Mouse (Mus musculus): ENCODE data around the gene Lfng. TPM values are rescaled to one million over a fixed set of nuclear protein-coding genes. Genes with fewer than 3 reads are reported as not detected.

The Lfng gene
- polyA plus RNA-seq (2016; fragmentation: Nextera tagmentation; extraction: Ambion mirVana) = 11.7 and 14.9 TPM in 2 replicates

GRCm38 (mm10) chr5:140607001-140607835 is at the start of gene Lfng:
Lfng (plus strand) TSS chr5:140607320.
- under 1% methylated on average over 91 of the region's 91 CpGs for WGBS
- Histone ChIP-seq H3K27me3 (replicated peaks; ENCODE audit: low read depth, poor library complexity, severe bottlenecking) (peaks cover 82% of the 10 kb centered on the region), H3K4me1 (peaks cover 85% of the 10 kb centered on the region), H3K36me3 (replicated peaks) (peaks cover 4% of the 10 kb centered on the region; the same call in 1 of the 2 replicates), H3K9me3 (peaks cover 2% of the 10 kb centered on the region; the same call in 1 of the 2 replicates), H3K27ac (replicated peaks) (peak within 1 kb of the TSS; percentile 88), H3K4me3 (peak within 1 kb of the TSS; percentile 72)
- peak; percentile 92 for DNase-seq (ENCODE audit: low spot score)

DNA sequence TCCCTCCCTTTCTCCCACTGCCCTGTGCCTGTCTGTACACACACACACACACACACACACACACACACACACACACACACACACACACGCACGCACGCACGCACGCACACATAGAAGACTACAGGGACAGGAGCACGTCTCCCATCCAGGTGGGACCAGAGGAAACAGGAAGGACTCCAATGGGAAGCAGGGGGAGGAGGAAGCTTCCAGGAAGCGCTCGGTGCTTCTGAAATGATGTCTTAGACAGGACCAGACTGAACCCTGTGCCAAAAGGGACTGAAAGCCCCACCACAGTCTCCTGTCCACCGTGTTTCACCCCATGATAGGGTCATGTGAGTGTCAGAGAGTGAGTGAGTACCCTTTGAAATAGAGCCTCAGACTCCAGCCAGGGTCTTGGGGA is 44.5 kb upstream of the Lfng start:
- WGBS = 79% methylated on average over 9 of the region's 9 CpGs
- Histone ChIP-seq H3K4me3 (no peak overlapping the region), H3K27ac (replicated peaks) (no peak overlapping the region), H3K27me3 (replicated peaks; ENCODE audit: low read depth, poor library complexity, severe bottlenecking) (no peaks in the 10 kb centered on the region), H3K36me3 (replicated peaks) (no peaks in the 10 kb centered on the region), H3K4me1 (peaks cover 42% of the 10 kb centered on the region), H3K9me3 (no peaks in the 10 kb centered on the region)
- DNase-seq (ENCODE audit: low spot score) = no peak

DNA sequence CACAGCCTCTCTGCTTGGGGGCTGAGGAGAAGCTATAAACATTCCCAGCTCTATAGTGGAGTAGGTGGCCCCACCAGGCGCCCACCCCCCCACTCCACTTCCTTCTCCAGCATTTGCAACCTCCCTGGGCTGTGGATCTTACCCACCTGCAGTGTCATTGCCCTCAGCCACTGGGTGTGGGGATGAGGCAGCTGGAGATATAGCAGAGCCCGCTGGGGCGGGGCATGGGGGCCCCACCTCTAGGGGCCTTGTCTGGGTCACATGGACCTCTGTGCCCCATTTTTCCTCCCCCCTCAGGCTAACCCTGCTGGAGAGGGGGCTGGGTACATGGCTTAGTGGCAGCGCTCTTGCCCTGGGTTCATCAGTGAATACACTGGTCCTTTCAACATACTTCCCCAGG is 42.2 kb upstream of the Lfng start, which contains the start of gene Grifin:
Gene Grifin (minus strand): TSS at position 176 of the 400 bp plus-strand sequence.
- 81% methylated on average over 4 of the region's 4 CpGs for WGBS
- Histone ChIP-seq H3K4me3 (no peak within 1 kb of the TSS), H3K36me3 (replicated peaks) (no peaks in the 10 kb centered on the region), H3K27me3 (replicated peaks; ENCODE audit: low read depth, poor library complexity, severe bottlenecking) (no peaks in the 10 kb centered on the region), H3K27ac (replicated peaks) (peak within 1 kb of the TSS; percentile 76), H3K9me3 (no peaks in the 10 kb centered on the region), H3K4me1 (peaks cover 52% of the 10 kb centered on the region)
- DNase-seq (ENCODE audit: low spot score) = no peak

DNA sequence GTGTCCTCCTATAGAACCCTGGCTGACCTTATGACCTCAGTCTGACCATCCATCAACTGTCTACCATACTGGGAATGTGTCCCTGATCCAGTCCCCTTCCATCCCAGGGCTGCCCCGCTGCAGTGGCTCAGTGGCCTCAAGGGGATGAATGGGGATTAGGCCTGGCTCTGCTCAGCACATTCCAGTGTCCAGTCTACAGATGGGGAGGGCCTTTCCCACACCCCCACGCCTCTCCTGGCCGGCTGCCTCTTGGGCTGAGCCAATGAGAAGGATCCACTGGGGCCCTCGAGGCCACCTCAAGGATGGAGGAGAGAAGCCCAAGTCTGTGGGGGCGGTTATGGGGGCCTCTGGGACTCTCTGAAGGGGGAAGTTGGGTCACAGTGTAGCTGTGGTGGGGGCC is 41.7 kb upstream of the Lfng start:
- H3K4me1 ChIP-seq = peaks cover 52% of the 10 kb centered on the region
- no peaks in the 10 kb centered on the region for H3K36me3 ChIP-seq (replicated peaks)
- H3K4me3 ChIP-seq = no peak overlapping the region
- WGBS = 54% methylated on average over 5 of the region's 5 CpGs
- H3K27ac ChIP-seq (replicated peaks) = peak overlapping the region; percentile 76
- H3K9me3 ChIP-seq = no peaks in the 10 kb centered on the region
- no peak for DNase-seq (ENCODE audit: low spot score)
- H3K27me3 ChIP-seq (replicated peaks; ENCODE audit: low read depth, poor library complexity, severe bottlenecking) = no peaks in the 10 kb centered on the region

- Histone ChIP-seq H3K36me3 (replicated peaks) (no peaks in the 10 kb centered on the region), H3K27ac (replicated peaks) (peak overlapping the region; percentile 76), H3K4me3 (no peak overlapping the region), H3K9me3 (no peaks in the 10 kb centered on the region), H3K4me1 (peaks cover 52% of the 10 kb centered on the region), H3K27me3 (replicated peaks; ENCODE audit: low read depth, poor library complexity, severe bottlenecking) (no peaks in the 10 kb centered on the region)
- WGBS = 72% methylated on average over 6 of the region's 6 CpGs
- DNase-seq (ENCODE audit: low spot score) = peak; percentile 54
Measured at GRCm38 (mm10) chr5:140565856-140566255, 41.3 kb upstream of the Lfng start.

- 65% methylated on average over 4 of the region's 4 CpGs for WGBS
- Histone ChIP-seq H3K4me1 (peaks cover 52% of the 10 kb centered on the region), H3K27ac (replicated peaks) (peak overlapping the region; percentile 76; the same call in 1 of the 2 replicates), H3K9me3 (no peaks in the 10 kb centered on the region), H3K4me3 (no peak overlapping the region), H3K36me3 (replicated peaks) (no peaks in the 10 kb centered on the region), H3K27me3 (replicated peaks; ENCODE audit: low read depth, poor library complexity, severe bottlenecking) (no peaks in the 10 kb centered on the region)
- no peak for DNase-seq (ENCODE audit: low spot score)
Measured at GRCm38 (mm10) chr5:140566271-140566670, 40.8 kb upstream of the Lfng start.

GRCm38 (mm10) chr5:140567321-140567720 is 39.8 kb upstream of the Lfng start:
- DNase-seq (ENCODE audit: low spot score) = no peak
- H3K9me3 ChIP-seq = no peaks in the 10 kb centered on the region
- peaks cover 51% of the 10 kb centered on the region for H3K4me1 ChIP-seq
- H3K36me3 ChIP-seq (replicated peaks) = no peaks in the 10 kb centered on the region
- WGBS = 42% methylated on average over 11 of the region's 11 CpGs
- H3K4me3 ChIP-seq = no peak overlapping the region
- peak overlapping the region; percentile 76; the same call in 1 of the 2 replicates for H3K27ac ChIP-seq (replicated peaks)
- no peaks in the 10 kb centered on the region for H3K27me3 ChIP-seq (replicated peaks; ENCODE audit: low read depth, poor library complexity, severe bottlenecking)

GRCm38 (mm10) chr5:140567751-140568150 is 39.4 kb upstream of the Lfng start:
- no peaks in the 10 kb centered on the region for H3K27me3 ChIP-seq (replicated peaks; ENCODE audit: low read depth, poor library complexity, severe bottlenecking)
- no peaks in the 10 kb centered on the region for H3K9me3 ChIP-seq
- H3K4me1 ChIP-seq = peaks cover 51% of the 10 kb centered on the region
- H3K27ac ChIP-seq (replicated peaks) = 0 out of 2 replicates have a peak overlapping the region, but pooled peaks have one; percentile 19
- H3K4me3 ChIP-seq = no peak overlapping the region
- WGBS = 85% methylated on average over 5 of the region's 5 CpGs
- no peaks in the 10 kb centered on the region for H3K36me3 ChIP-seq (replicated peaks)
- no peak for DNase-seq (ENCODE audit: low spot score)

GRCm38 (mm10) chr5:140568321-140568970 is 38.7 kb upstream of the Lfng start:
- peak overlapping the region; percentile 69 for H3K27ac ChIP-seq (replicated peaks)
- H3K9me3 ChIP-seq = no peaks in the 10 kb centered on the region
- peak; percentile 69 for DNase-seq (ENCODE audit: low spot score)
- peaks cover 46% of the 10 kb centered on the region for H3K4me1 ChIP-seq
- no peaks in the 10 kb centered on the region for H3K36me3 ChIP-seq (replicated peaks)
- H3K4me3 ChIP-seq = peak overlapping the region; percentile 11; the same call in 1 of the 2 replicates
- 56% methylated on average over 10 of the region's 10 CpGs for WGBS
- H3K27me3 ChIP-seq (replicated peaks; ENCODE audit: low read depth, poor library complexity, severe bottlenecking) = no peaks in the 10 kb centered on the region

GRCm38 (mm10) chr5:140569032-140569595 is 38.0 kb upstream of the Lfng start:
- H3K27ac ChIP-seq (replicated peaks) = no peak overlapping the region
- H3K27me3 ChIP-seq (replicated peaks; ENCODE audit: low read depth, poor library complexity, severe bottlenecking) = no peaks in the 10 kb centered on the region
- peaks cover 46% of the 10 kb centered on the region for H3K4me1 ChIP-seq
- H3K9me3 ChIP-seq = no peaks in the 10 kb centered on the region
- no peaks in the 10 kb centered on the region for H3K36me3 ChIP-seq (replicated peaks)
- no peak for DNase-seq (ENCODE audit: low spot score)
- H3K4me3 ChIP-seq = no peak overlapping the region
- 84% methylated on average over 16 of the region's 16 CpGs for WGBS

- Histone ChIP-seq H3K27me3 (replicated peaks; ENCODE audit: low read depth, poor library complexity, severe bottlenecking) (no peaks in the 10 kb centered on the region), H3K36me3 (replicated peaks) (no peaks in the 10 kb centered on the region), H3K4me3 (no peak overlapping the region), H3K27ac (replicated peaks) (no peak overlapping the region), H3K4me1 (peaks cover 45% of the 10 kb centered on the region), H3K9me3 (no peaks in the 10 kb centered on the region)
- 89% methylated on average over 13 of the region's 13 CpGs for WGBS
- no peak for DNase-seq (ENCODE audit: low spot score)
Measured at GRCm38 (mm10) chr5:140570223-140570870, 36.8 kb upstream of the Lfng start.

GRCm38 (mm10) chr5:140571201-140571600 is 35.9 kb upstream of the Lfng start:
- 81% methylated on average over 4 of the region's 4 CpGs for WGBS
- no peak for DNase-seq (ENCODE audit: low spot score)
- Histone ChIP-seq H3K36me3 (replicated peaks) (no peaks in the 10 kb centered on the region), H3K4me1 (peaks cover 40% of the 10 kb centered on the region), H3K4me3 (no peak overlapping the region), H3K9me3 (no peaks in the 10 kb centered on the region), H3K27ac (replicated peaks) (no peak overlapping the region), H3K27me3 (replicated peaks; ENCODE audit: low read depth, poor library complexity, severe bottlenecking) (no peaks in the 10 kb centered on the region)

Measured in embryonic facial prominence, embryonic 10.5 days (tissue).